10 mouse cellular contexts compared by ENCODE assay signal in genomic region chr16:10286513-10287268, GRCm38 (mm10). TPM values are rescaled to one million over a fixed set of nuclear protein-coding genes. Genes with fewer than 3 reads are reported as not detected.
DNase-seq lines count a peak whose midpoint lies in the region; ATAC-seq and TF ChIP-seq lines count a peak whose summit lies in the region.
"Had no signal": no experiment of that assay in that cellular context is flagged by ENCODE, and none has a peak within 500 bp of the region (broad histone marks: within the 10 kb centered on the region; RNA-seq: fewer than 3 reads in every experiment).

No protein-coding gene starts in this region.

- DNase-seq in left cerebral cortex, adult 11 months (ENCODE audit: low spot score) = peak; percentile 29
- no peak for DNase-seq in left cerebral cortex, postnatal 10 days (ENCODE audit: extremely low spot score in 1 of 2, low spot score in 2 of 2)
- no peak for DNase-seq in CH12.LX (ENCODE audit: extremely low read depth)
- DNase-seq in c-Kit-positive CD71-negative TER-119-negative erythroid progenitor cells, embryonic 14.5 days (ENCODE audit: low read depth) = peak; percentile 14
- no peak for DNase-seq in ovary, postnatal 36 days (ENCODE audit: low spot score)
- DNase-seq in B cell, adult 2 months = no peak
- DNase-seq: lung, adult 18-20 months; thymus, adult 2 months had no signal

- peak overlapping the region; percentile 32; the same call in 1 of the 2 replicates for H3K4me2 ChIP-seq in CH12.LX (ENCODE audit: insufficient read depth, low read depth, poor library complexity, severe bottlenecking)
- H3K4me2 ChIP-seq: embryonic facial prominence, embryonic 12.5 days had no signal

- no peak overlapping the region for H3K4me3 ChIP-seq in CH12.LX (replicated peaks in 1 of 3; ENCODE audit: low read depth in 2 of 3, low read length in 2 of 3, poor library complexity in 1 of 3)
- H3K4me3 ChIP-seq: embryonic facial prominence, embryonic 12.5 days had no signal

- dilution Hi-C loops in CH12.LX (cut with MboI; ENCODE audit: extremely low pct_ligation_motif_present, extremely low pct_unique_long_range_greater_than_20kb, low sequenced_read_pairs) = no loop called here

- no peaks in the 10 kb centered on the region for H3K36me3 ChIP-seq in CH12.LX (replicated peaks in 1 of 2; ENCODE audit: control insufficient read depth in 1 of 2, insufficient read depth in 1 of 2, low read length in 1 of 2)
- H3K36me3 ChIP-seq: embryonic facial prominence, embryonic 12.5 days had no signal

- ATAC-seq in megakaryocyte, adult 5-6 weeks (ENCODE audit: poor library complexity, severe bottlenecking) = 0 out of 2 replicates have a peak, but pooled peaks have one; percentile 24

- TF ChIP-seq CTCF in CH12.LX (conservative IDR thresholded peaks at IDR 0.05 in 1 of 2, IDR thresholded peaks at IDR 0.05 in 1 of 2; ENCODE audit: low read depth in 2 of 2, low read length in 2 of 2) = no peak

- no peak overlapping the region for H3K27ac ChIP-seq in CH12.LX (ENCODE audit: insufficient read depth, low read depth)
- H3K27ac ChIP-seq: embryonic facial prominence, embryonic 12.5 days had no signal

- peak; percentile 39; the same call in 1 of the 2 replicates for TF ChIP-seq EP300 in CH12.LX (IDR thresholded peaks at IDR 0.05; ENCODE audit: low read length)

- no peaks in the 10 kb centered on the region for H3K9me3 ChIP-seq in CH12.LX (replicated peaks; ENCODE audit: low read length)
- H3K9me3 ChIP-seq: embryonic facial prominence, embryonic 12.5 days had no signal

- H3K9ac ChIP-seq in CH12.LX (ENCODE audit: insufficient read depth, low read depth) = no peak overlapping the region
- H3K9ac ChIP-seq: embryonic facial prominence, embryonic 12.5 days had no signal

- H3K27me3 ChIP-seq in CH12.LX (replicated peaks) = peaks cover 22% of the 10 kb centered on the region
- H3K27me3 ChIP-seq: embryonic facial prominence, embryonic 12.5 days had no signal

- intact Hi-C loops in left cerebral cortex, postnatal 10 days (cut with DNase I) = no loop called here

- H3K79me2 ChIP-seq in CH12.LX (replicated peaks; ENCODE audit: control insufficient read depth, extremely low read depth, insufficient read depth, poor library complexity, severe bottlenecking) = no peaks in the 10 kb centered on the region

- in situ Hi-C loops in CH12.LX (cut with MboI; ENCODE audit: low pct_ligation_motif_present, low pct_unique_long_range_greater_than_20kb, low sequenced_read_pairs) = no loop called here

- peaks cover 20 to 31% of the 10 kb centered on the region in 2 experiments for H3K4me1 ChIP-seq in CH12.LX (ENCODE audit: control insufficient read depth in 1 of 2, insufficient read depth in 2 of 2)
- H3K4me1 ChIP-seq: embryonic facial prominence, embryonic 12.5 days had no signal

- no peak for TF ChIP-seq POLR2A in CH12.LX (IDR thresholded peaks at IDR 0.05; ENCODE audit: low read depth, low read length)

- no peak for TF ChIP-seq RAD21 in CH12.LX (IDR thresholded peaks at IDR 0.05; ENCODE audit: low read depth, low read length)

TF ChIP-seq in CH12.LX, 34 proteins besides CTCF, POLR2A, EP300 and RAD21:
- TF ChIP-seq ZMIZ1 (IDR thresholded peaks at IDR 0.05; ENCODE audit: low read depth, low read length) (no peak), CHD2 (IDR thresholded peaks at IDR 0.05; ENCODE audit: low read length) (no peak), MYC (IDR thresholded peaks at IDR 0.05; ENCODE audit: low read depth, low read length) (no peak), HCFC1 (IDR thresholded peaks at IDR 0.05; ENCODE audit: low read depth, low read length) (no peak), PAX5 (IDR thresholded peaks at IDR 0.05; ENCODE audit: low read length) (no peak), MAFK (IDR thresholded peaks at IDR 0.05; ENCODE audit: insufficient replicate concordance, low read length) (no peak), ZKSCAN1 (IDR thresholded peaks at IDR 0.05; ENCODE audit: borderline replicate concordance, low read depth, low read length) (no peak), MXI1 (IDR thresholded peaks at IDR 0.05; ENCODE audit: low read depth, low read length) (no peak), MAX (IDR thresholded peaks at IDR 0.05; ENCODE audit: low read length) (peak; percentile 57; the same call in 1 of the 2 replicates), USF1 (IDR thresholded peaks at IDR 0.05; ENCODE audit: low read depth, low read length) (no peak), RCOR1 (conservative IDR thresholded peaks at IDR 0.05; ENCODE audit: low read depth, low read length) (no peak), NRF1 (IDR thresholded peaks at IDR 0.05; ENCODE audit: low read depth, low read length) (no peak), USF2 (conservative IDR thresholded peaks at IDR 0.05; ENCODE audit: low read depth, low read length) (no peak), KAT2A (IDR thresholded peaks at IDR 0.05; ENCODE audit: insufficient replicate concordance, low read length) (no peak), ZNF384 (IDR thresholded peaks at IDR 0.05; ENCODE audit: low read depth, low read length) (no peak), SMC3 (IDR thresholded peaks at IDR 0.05; ENCODE audit: low read depth, low read length) (no peak), TBP (conservative IDR thresholded peaks at IDR 0.05; ENCODE audit: low read depth, low read length) (peak; percentile 67; the same call in 1 of the 2 replicates), JUND (conservative IDR thresholded peaks at IDR 0.05; ENCODE audit: low read depth, low read length) (no peak), IRF4 (IDR thresholded peaks at IDR 0.05; ENCODE audit: low read depth, low read length) (peak; percentile 61), POLR2AphosphoS2 (IDR thresholded peaks at IDR 0.05; ENCODE audit: low read depth, low read length) (no peak), ETS1 (conservative IDR thresholded peaks at IDR 0.05; ENCODE audit: low read depth, low read length) (peak; percentile 31; the same call in 1 of the 2 replicates), CHD1 (IDR thresholded peaks at IDR 0.05; ENCODE audit: low read depth, low read length) (no peak), MAZ (IDR thresholded peaks at IDR 0.05; ENCODE audit: low read depth, low read length) (no peak), ZC3H11A (IDR thresholded peaks at IDR 0.05; ENCODE audit: low read depth, low read length) (no peak), UBTF (IDR thresholded peaks at IDR 0.05; ENCODE audit: low read depth, low read length) (no peak), BHLHE40 (IDR thresholded peaks at IDR 0.05; ENCODE audit: low read depth, low read length) (peak; percentile 55), GABPA (IDR thresholded peaks at IDR 0.05; ENCODE audit: insufficient replicate concordance, low read depth, low read length) (no peak), MEF2A (IDR thresholded peaks at IDR 0.05; ENCODE audit: borderline replicate concordance, low read depth, low read length) (no peak), ELF1 (IDR thresholded peaks at IDR 0.05; ENCODE audit: low read depth, low read length) (peak; percentile 34; the same call in 1 of the 2 replicates), NELFE (IDR thresholded peaks at IDR 0.05; ENCODE audit: low read depth, low read length) (no peak), E2F4 (IDR thresholded peaks at IDR 0.05; ENCODE audit: insufficient replicate concordance, low read depth, low read length) (no peak), SIN3A (IDR thresholded peaks at IDR 0.05; ENCODE audit: low read length) (no peak), TCF12 (IDR thresholded peaks at IDR 0.05; ENCODE audit: low read depth, low read length) (no peak), JUN (IDR thresholded peaks at IDR 0.05; ENCODE audit: insufficient read depth, low read depth, low read length) (no peak)

RNA-seq across cellular contexts. Expression of gene Emp2, which starts 27.1 kb away (rescaled TPM):
- 10 to 100 TPM; 28.9 to 30.2 TPM for total RNA-seq in left cerebral cortex, postnatal 10 days (2021)
- 0.04 TPM in 1 of 2 replicates, not detected in the other for total RNA-seq in CH12.LX (2012; rRNA removed)
- total RNA-seq in CH12.LX (2014; rRNA removed) = 0.11 TPM in 1 of 2 replicates, not detected in the other
- 0.07 and 0.09 TPM in 2 replicates for polyA plus RNA-seq in CH12.LX (2012; ENCODE audit: insufficient read length, low read depth)
- total RNA-seq in megakaryocyte, adult 5-6 weeks (2015) = not detected in 2 replicates
- 0.07 and 0.33 TPM in 2 replicates for total RNA-seq in megakaryocyte, adult 5-6 weeks (2017)

Comparison
In these comparisons a context has a peak if more than half of its experiments do, and no peak if none do; other contexts are left out.
1. DNase-seq: peak in left cerebral cortex, adult 11 months (single experiment) and c-Kit-positive CD71-negative TER-119-negative erythroid progenitor cells, embryonic 14.5 days (single experiment); none in left cerebral cortex, postnatal 10 days (0 of 2), CH12.LX (single experiment), ovary, postnatal 36 days (single experiment) and B cell, adult 2 months (0 of 2).
2. RNA of gene Emp2, which starts 27.1 kb away (total RNA-seq): 28.9 to 30.2 TPM in left cerebral cortex, postnatal 10 days; 0.07 to 0.33 TPM in megakaryocyte, adult 5-6 weeks and 0.04 to 0.11 TPM in CH12.LX; every median in the first group is over 10 times any median in the second.